Mouse (Mus musculus) embryonic facial prominence, embryonic 13.5 days (tissue): ENCODE measurements around the gene Vmn1r70. TPM values are rescaled to one million over a fixed set of nuclear protein-coding genes. Genes with fewer than 3 reads are reported as not detected.

Source experiments
- ATAC-seq: fragments of 200-750 bp; cut with Nextera tagmentation; 2 replicates; pipeline ENCODE4 v1.8.0; 2017; ENCODE audit warnings: low read depth; ENCODE audit not compliant: insufficient number of reproducible peaks, insufficient read depth, low FRiP score, low TSS enrichment
- H3K27ac ChIP-seq: fragments of 300-500 bp; sonication (generic); 2 replicates; pipeline ENCODE4 v1.5.1; 2015; ENCODE audit warnings: moderate library complexity, mild to moderate bottlenecking, inconsistent platforms
- H3K27me3 ChIP-seq: fragments of 300-500 bp; sonication (generic); 2 replicates; pipeline ENCODE4 v1.6.1; 2015; ENCODE audit warnings: mild to moderate bottlenecking, inconsistent platforms
- H3K36me3 ChIP-seq: fragments of 300-500 bp; sonication (generic); 2 replicates; pipeline ENCODE4 v1.6.1; 2015; ENCODE audit warnings: mild to moderate bottlenecking, inconsistent platforms
- H3K4me1 ChIP-seq: fragments of 300-500 bp; sonication (generic); 2 replicates; pipeline ENCODE4 v1.6.1; 2015; ENCODE audit warnings: inconsistent platforms
- H3K4me2 ChIP-seq: fragments of 300-500 bp; sonication (generic); 2 replicates; pipeline ENCODE4 v1.6.1; 2015; ENCODE audit warnings: moderate library complexity, mild to moderate bottlenecking, inconsistent platforms
- H3K4me3 ChIP-seq: fragments of 300-500 bp; sonication (generic); 2 replicates; pipeline ENCODE4 v1.5.1; 2015; ENCODE audit warnings: mild to moderate bottlenecking, inconsistent platforms
- H3K9ac ChIP-seq: fragments of 300-500 bp; sonication (generic); 2 replicates; pipeline ENCODE4 v1.6.1; 2015; ENCODE audit warnings: mild to moderate bottlenecking, inconsistent platforms
- H3K9me3 ChIP-seq: fragments of 300-500 bp; sonication (generic); 2 replicates; pipeline ENCODE4 v1.6.1; 2016; ENCODE audit warnings: inconsistent platforms
- WGBS: fragments of 180-500 bp; shearing (Covaris S2); methylation state at CpG from one replicate; pipeline ENCODE4 v1.1.7; 2015; ENCODE audit warnings: mixed read lengths; 5-methylcytosine and 5-hydroxymethylcytosine counted together
- polyA plus RNA-seq: library from polyadenylated mRNA; unstranded; fragments of >200 nt; fragmentation: Nextera tagmentation; extraction: Ambion mirVana; gene quantifications from 2 replicates; pipeline ENCODE4 v1.2.1, GENCODE M21; 2015

The Vmn1r70 gene
- polyA plus RNA-seq, result not detected in 2 replicates

GRCm38 (mm10) chr7:10631232-10631631, at the start of gene Vmn1r70:
Gene Vmn1r70 (plus strand): TSS chr7:10631532.
- ATAC-seq, result no peak
- Histone ChIP-seq H3K27ac (no peak within 1 kb of the TSS), H3K4me2 (no peak within 1 kb of the TSS), H3K9ac (no peak within 1 kb of the TSS), H3K4me3 (no peak within 1 kb of the TSS), H3K4me1 (no peaks in the 10 kb centered on the region), H3K9me3 (peaks cover 29% of the 10 kb centered on the region), H3K27me3 (no peaks in the 10 kb centered on the region), H3K36me3 (no peaks in the 10 kb centered on the region)
- WGBS, result 70% methylated on average over 1 of the region's 1 CpGs

- H3K4me1 ChIP-seq, result no peaks in the 10 kb centered on the region
- ATAC-seq, result no peak
These were observed 17.8 kb upstream of the Vmn1r70 start, which contains the start of gene Vmn1r69 for GRCm38 (mm10) chr7:10613559-10613958. Gene Vmn1r69 (minus strand): TSS chr7:10613659.

More at GRCm38 (mm10) chr7:10613559-10613958, 17.8 kb upstream of the Vmn1r70 start, which contains the start of gene Vmn1r69:
- peaks cover 8% of the 10 kb centered on the region for H3K9me3 ChIP-seq
- H3K4me2 ChIP-seq, result no peak within 1 kb of the TSS
- H3K4me3 ChIP-seq, result no peak within 1 kb of the TSS
- no peak within 1 kb of the TSS for H3K27ac ChIP-seq
- H3K36me3 ChIP-seq, result no peaks in the 10 kb centered on the region
- no peaks in the 10 kb centered on the region for H3K27me3 ChIP-seq
- H3K9ac ChIP-seq, result no peak within 1 kb of the TSS

Other genes starting within 250 kb of the Vmn1r70 start
- gene Vmn1r67, start 188.2 kb upstream of the Vmn1r70 start, polyA plus RNA-seq, result not detected in 2 replicates
- 19.2 and 20.9 TPM in 2 replicates for gene Zik1, start 136.1 kb upstream of the Vmn1r70 start, polyA plus RNA-seq
- not detected in 2 replicates for gene Vmn1r68, start 73.0 kb upstream of the Vmn1r70 start, polyA plus RNA-seq
- gene Vmn1r69, start 17.9 kb upstream of the Vmn1r70 start, polyA plus RNA-seq, result not detected in 2 replicates
- gene Nlrp4b, start 56.3 kb downstream of the Vmn1r70 start, polyA plus RNA-seq, result not detected in 2 replicates
- not detected in 2 replicates for gene Vmn1r71, start 122.8 kb downstream of the Vmn1r70 start, polyA plus RNA-seq